8 mouse cellular contexts compared by ENCODE assay signal in the genomic region with DNA sequence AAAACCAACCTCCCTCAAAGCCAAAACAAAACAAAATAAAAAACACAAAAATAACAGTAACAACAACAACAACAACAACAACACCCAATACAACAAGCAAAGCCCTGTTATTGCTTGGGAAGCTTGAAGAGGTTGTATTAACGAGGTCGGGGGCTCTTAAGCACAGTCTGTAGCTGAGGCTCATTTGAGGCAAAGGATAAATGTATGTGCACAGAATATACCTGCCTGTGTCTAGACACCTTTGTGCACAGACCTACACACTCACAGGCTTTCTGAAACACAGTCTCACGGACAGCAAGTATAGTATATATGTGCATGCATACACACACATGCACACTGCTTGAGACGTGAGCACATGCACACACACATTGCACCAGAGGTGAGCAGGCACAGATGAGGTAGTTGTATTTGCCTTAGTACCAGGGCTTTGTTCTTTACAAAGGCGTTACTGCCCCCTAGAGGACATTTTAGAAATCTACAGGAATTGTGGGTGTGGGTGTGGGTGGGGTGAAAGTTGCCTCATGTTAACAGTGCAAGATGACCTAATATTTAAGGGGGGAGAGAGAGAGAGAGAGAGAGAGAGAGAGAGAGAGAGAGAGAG. TPM values are rescaled to one million over a fixed set of nuclear protein-coding genes. Genes with fewer than 3 reads are reported as not detected.
A peak's percentile ranks its signal among the peaks of the same experiment; 100 is the strongest.
DNase-seq lines count a peak whose midpoint lies in the region; ATAC-seq and TF ChIP-seq lines count a peak whose summit lies in the region.

No protein-coding gene starts in this region.

- H3K9me3 ChIP-seq in forebrain, embryonic 15.5 days = no peaks in the 10 kb centered on the region
- H3K9me3 ChIP-seq in lung, postnatal 0 days (ENCODE audit: low read length) = no peaks in the 10 kb centered on the region

- peak; percentile 91 for DNase-seq in heart, adult 11 months
- DNase-seq in heart, postnatal 25 days (ENCODE audit: low spot score) = no peak
- DNase-seq in adipocyte (ENCODE audit: low spot score) = peak; percentile 75
- DNase-seq in kidney, adult 11 months = peak; percentile 21
- peak; percentile 77 for DNase-seq in lung, postnatal 0 days (ENCODE audit: low spot score)
- peak; percentile 82 for DNase-seq in retina, embryonic 14.5 days (ENCODE audit: low spot score)
- DNase-seq in testis, postnatal 10 days (ENCODE audit: low spot score) = no peak

- H3K4me1 ChIP-seq in forebrain, embryonic 15.5 days = no peaks in the 10 kb centered on the region
- H3K4me1 ChIP-seq in lung, postnatal 0 days (ENCODE audit: insufficient read depth, low read depth, low read length) = no peaks in the 10 kb centered on the region

- no peak for TF ChIP-seq EP300 in lung, postnatal 0 days (IDR thresholded peaks at IDR 0.05)

- H3K9ac ChIP-seq in forebrain, embryonic 15.5 days (replicated peaks) = no peak overlapping the region
- H3K9ac ChIP-seq in lung, postnatal 0 days (replicated peaks; ENCODE audit: low read depth) = no peak overlapping the region

- intact Hi-C loops in heart, postnatal 25 days (cut with DNase I) = loop anchor here (5.0 kb wide), 1 partner anchor 110 kb away; no protein-coding TSS in a partner anchor

- H3K4me3 ChIP-seq in forebrain, embryonic 15.5 days = no peak overlapping the region
- no peak overlapping the region for H3K4me3 ChIP-seq in lung, postnatal 0 days (ENCODE audit: low read depth, low read length)

- no peak overlapping the region for H3K4me2 ChIP-seq in forebrain, embryonic 15.5 days (replicated peaks)
- H3K4me2 ChIP-seq in lung, postnatal 0 days (replicated peaks; ENCODE audit: low read depth, low read length) = no peak overlapping the region

- H3K27me3 ChIP-seq in forebrain, embryonic 15.5 days = 0 out of 2 replicates have a peak, but pooled peaks cover 4% of the 10 kb centered on the region
- no peaks in the 10 kb centered on the region for H3K27me3 ChIP-seq in lung, postnatal 0 days (replicated peaks; ENCODE audit: insufficient read depth, low read length)

- peak; percentile 67 for TF ChIP-seq CTCF in lung, postnatal 0 days (IDR thresholded peaks at IDR 0.05)

- H3K36me3 ChIP-seq in forebrain, embryonic 15.5 days = no peaks in the 10 kb centered on the region
- H3K36me3 ChIP-seq in lung, postnatal 0 days (ENCODE audit: insufficient read depth, low read length) = no peaks in the 10 kb centered on the region

- 28% methylated on average over 5 of the region's 5 CpGs for WGBS in forebrain, embryonic 15.5 days
- 16% methylated on average over 5 of the region's 5 CpGs for WGBS in lung, postnatal 0 days

- ATAC-seq in forebrain, embryonic 15.5 days (replicated peaks) = peak; percentile 81
- ATAC-seq in lung, postnatal 0 days = peak; percentile 80

- no peak overlapping the region for H3K27ac ChIP-seq in forebrain, embryonic 15.5 days (replicated peaks)
- no peak overlapping the region for H3K27ac ChIP-seq in lung, postnatal 0 days (ENCODE audit: low read length)

RNA-seq across cellular contexts. Expression of a gene that starts 10.4 kb away (rescaled TPM):
- 10 to 100 TPM in 1 of 2 experiments, 1 to 10 TPM in 1; 7.2 to 10.5 TPM for total RNA-seq in heart, postnatal 25 days (2021)
- 48.8 and 49.4 TPM in 2 replicates for polyA plus RNA-seq in forebrain, embryonic 15.5 days (2015; fragmentation: Nextera tagmentation; extraction: Ambion mirVana)
- polyA plus RNA-seq in lung, postnatal 0 days (2015; fragmentation: Nextera tagmentation; extraction: Ambion mirVana) = 13.5 and 14.0 TPM in 2 replicates

RNA-seq across cellular contexts. Expression of a gene that starts 15.9 kb away (rescaled TPM):
- 1 to 10 TPM in 1 of 2 experiments, under 1 TPM in 1; 0.68 to 1.3 TPM for total RNA-seq in heart, postnatal 25 days (2021)
- polyA plus RNA-seq in forebrain, embryonic 15.5 days (2015; fragmentation: Nextera tagmentation; extraction: Ambion mirVana) = 9.2 and 10.4 TPM in 2 replicates
- polyA plus RNA-seq in lung, postnatal 0 days (2015; fragmentation: Nextera tagmentation; extraction: Ambion mirVana) = 1.1 TPM in 2 replicates

RNA-seq across cellular contexts. Expression of a gene that starts 25.4 kb away (rescaled TPM):
- total RNA-seq in heart, postnatal 25 days (2021) = 1 to 10 TPM; 3.0 to 3.7 TPM
- 25.7 and 27.9 TPM in 2 replicates for polyA plus RNA-seq in forebrain, embryonic 15.5 days (2015; fragmentation: Nextera tagmentation; extraction: Ambion mirVana)
- 5.9 and 6.6 TPM in 2 replicates for polyA plus RNA-seq in lung, postnatal 0 days (2015; fragmentation: Nextera tagmentation; extraction: Ambion mirVana)

Comparison
In these comparisons a context has a peak if more than half of its experiments do, and no peak if none do; other contexts are left out.
1. DNase-seq: peak in heart, adult 11 months (single experiment), adipocyte (single experiment), kidney, adult 11 months (single experiment), lung, postnatal 0 days (single experiment) and retina, embryonic 14.5 days (single experiment); none in heart, postnatal 25 days (single experiment) and testis, postnatal 10 days (single experiment).